Comparison of ENCODE assay signal across 30 mouse cellular contexts in the genomic region with DNA sequence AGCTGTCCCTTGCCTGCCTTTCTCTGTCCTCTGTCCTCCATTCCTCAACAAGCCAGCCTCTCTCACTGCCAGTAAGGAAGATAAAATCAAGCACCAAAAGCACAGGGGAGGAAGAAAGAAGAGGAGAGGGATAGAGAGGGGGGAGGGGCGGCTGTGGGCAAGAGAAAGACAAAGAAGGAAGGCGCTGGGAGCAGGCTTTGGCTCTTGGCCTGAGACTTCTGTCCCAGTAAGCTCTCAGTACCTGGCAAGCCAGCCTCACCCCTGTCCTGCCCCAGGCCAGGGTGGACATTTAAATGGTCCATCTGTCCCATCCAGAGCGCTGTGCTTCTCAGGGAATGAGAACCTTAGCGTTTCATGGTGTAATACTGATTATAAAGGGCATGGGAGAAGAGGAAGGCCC. TPM values are rescaled to one million over a fixed set of nuclear protein-coding genes. Genes with fewer than 3 reads are reported as not detected.
A peak's percentile ranks its signal among the peaks of the same experiment; 100 is the strongest.
DNase-seq lines count a peak whose midpoint lies in the region; ATAC-seq lines count a peak whose summit lies in the region.
"Had no signal": no experiment of that assay in that cellular context is flagged by ENCODE, and none has a peak within 500 bp of the region (broad histone marks: within the 10 kb centered on the region; RNA-seq: fewer than 3 reads in every experiment).

No protein-coding gene starts in this region.

- no peaks in the 10 kb centered on the region; the same call in 1 of the 2 replicates for H3K4me1 ChIP-seq in forebrain, embryonic 11.5 days (replicated peaks; ENCODE audit: control insufficient read depth, insufficient read depth, low read length)
- peaks cover 24% of the 10 kb centered on the region for H3K4me1 ChIP-seq in forebrain, embryonic 12.5 days
- peaks cover 20% of the 10 kb centered on the region for H3K4me1 ChIP-seq in hindbrain, embryonic 13.5 days (replicated peaks)
- H3K4me1 ChIP-seq in hindbrain, embryonic 16.5 days (ENCODE audit: control insufficient read depth, insufficient read depth, low read depth, low read length) = peaks cover 11% of the 10 kb centered on the region
- H3K4me1 ChIP-seq: liver, embryonic 12.5 days had no signal

- no peaks in the 10 kb centered on the region for H3K9me3 ChIP-seq in forebrain, embryonic 11.5 days (ENCODE audit: control insufficient read depth, low read length)
- no peaks in the 10 kb centered on the region for H3K9me3 ChIP-seq in forebrain, embryonic 12.5 days
- H3K9me3 ChIP-seq in hindbrain, embryonic 13.5 days = no peaks in the 10 kb centered on the region
- no peaks in the 10 kb centered on the region for H3K9me3 ChIP-seq in hindbrain, embryonic 16.5 days (ENCODE audit: control insufficient read depth, low read length)
- H3K9me3 ChIP-seq: embryonic facial prominence, embryonic 12.5 days; heart, embryonic 13.5 days; limb, embryonic 13.5 days; liver, embryonic 12.5 days; neural tube, embryonic 12.5 days had no signal

- DNase-seq in forebrain, embryonic 11.5 days (ENCODE audit: low spot score) = no peak
- DNase-seq in urinary bladder, postnatal 14 days (ENCODE audit: low spot score) = peak; percentile 55
- DNase-seq in urinary bladder, adult 18-20 months (ENCODE audit: low spot score in 2 of 2) = no peak
- DNase-seq in layer of hippocampus, postnatal 36 days = no peak
- DNase-seq: adrenal gland, adult 8-10 months; cerebellum, adult 18-20 months; cerebellum, postnatal 36 days; gastrocnemius, postnatal 14 days; heart, adult 11 months; kidney, adult 11 months; kidney, postnatal 4 days; lung, adult 18-20 months; lung, postnatal 10 days; thymus, postnatal 36 days had no signal

- H3K9ac ChIP-seq in forebrain, embryonic 11.5 days (ENCODE audit: low read length) = peak overlapping the region; percentile 27; the same call in 1 of the 2 replicates
- no peak overlapping the region for H3K9ac ChIP-seq in forebrain, embryonic 12.5 days
- H3K9ac ChIP-seq in hindbrain, embryonic 13.5 days = no peak overlapping the region; the same call in 1 of the 2 replicates
- H3K9ac ChIP-seq in hindbrain, embryonic 16.5 days (ENCODE audit: low read depth, low read length) = no peak overlapping the region
- H3K9ac ChIP-seq: embryonic facial prominence, embryonic 12.5 days; heart, embryonic 13.5 days; limb, embryonic 13.5 days; liver, embryonic 12.5 days; neural tube, embryonic 12.5 days had no signal

- no peaks in the 10 kb centered on the region for H3K36me3 ChIP-seq in forebrain, embryonic 11.5 days (ENCODE audit: control insufficient read depth, insufficient read depth, low read length)
- no peaks in the 10 kb centered on the region for H3K36me3 ChIP-seq in forebrain, embryonic 12.5 days (replicated peaks)
- no peaks in the 10 kb centered on the region for H3K36me3 ChIP-seq in hindbrain, embryonic 13.5 days
- no peaks in the 10 kb centered on the region for H3K36me3 ChIP-seq in hindbrain, embryonic 16.5 days (ENCODE audit: control insufficient read depth, insufficient read depth, low read length)
- H3K36me3 ChIP-seq: embryonic facial prominence, embryonic 12.5 days; heart, embryonic 13.5 days; limb, embryonic 13.5 days; liver, embryonic 12.5 days; neural tube, embryonic 12.5 days had no signal

- H3K27me3 ChIP-seq in forebrain, embryonic 11.5 days (ENCODE audit: control insufficient read depth, insufficient read depth, low read length) = no peaks in the 10 kb centered on the region
- H3K27me3 ChIP-seq in forebrain, embryonic 12.5 days = no peaks in the 10 kb centered on the region
- H3K27me3 ChIP-seq in hindbrain, embryonic 13.5 days = 0 out of 2 replicates have a peak, but pooled peaks cover 7% of the 10 kb centered on the region
- H3K27me3 ChIP-seq in hindbrain, embryonic 16.5 days (replicated peaks; ENCODE audit: control insufficient read depth, insufficient read depth, low read length) = no peaks in the 10 kb centered on the region
- H3K27me3 ChIP-seq: embryonic facial prominence, embryonic 12.5 days; heart, embryonic 13.5 days; limb, embryonic 13.5 days; liver, embryonic 12.5 days; neural tube, embryonic 12.5 days had no signal

- H3K4me3 ChIP-seq in forebrain, embryonic 11.5 days (ENCODE audit: low read depth, low read length) = no peak overlapping the region
- no peak overlapping the region for H3K4me3 ChIP-seq in forebrain, embryonic 12.5 days (replicated peaks)
- H3K4me3 ChIP-seq in hindbrain, embryonic 13.5 days = no peak overlapping the region
- H3K4me3 ChIP-seq in hindbrain, embryonic 16.5 days (ENCODE audit: low read length) = no peak overlapping the region
- H3K4me3 ChIP-seq: embryonic facial prominence, embryonic 12.5 days; heart, embryonic 13.5 days; limb, embryonic 13.5 days; liver, embryonic 12.5 days; neural tube, embryonic 12.5 days had no signal

- WGBS in forebrain, embryonic 11.5 days = 29% methylated on average over 4 of the region's 4 CpGs
- 48% methylated on average over 3 of the region's 4 CpGs for WGBS in forebrain, embryonic 12.5 days
- 35% methylated on average over 4 of the region's 4 CpGs for WGBS in hindbrain, embryonic 13.5 days
- 48% methylated on average over 4 of the region's 4 CpGs for WGBS in hindbrain, embryonic 16.5 days

- no peak for ATAC-seq in forebrain, embryonic 11.5 days (replicated peaks; ENCODE audit: low FRiP score)
- no peak for ATAC-seq in forebrain, embryonic 12.5 days (ENCODE audit: low FRiP score)
- no peak for ATAC-seq in hindbrain, embryonic 13.5 days (ENCODE audit: low FRiP score)
- no peak for ATAC-seq in hindbrain, embryonic 16.5 days
- ATAC-seq: forebrain, embryonic 16.5 days; liver, embryonic 12.5 days had no signal

- no peak overlapping the region for H3K4me2 ChIP-seq in forebrain, embryonic 11.5 days (ENCODE audit: low read depth, low read length, severe bottlenecking)
- H3K4me2 ChIP-seq in forebrain, embryonic 12.5 days = no peak overlapping the region
- H3K4me2 ChIP-seq in hindbrain, embryonic 13.5 days = no peak overlapping the region
- H3K4me2 ChIP-seq in hindbrain, embryonic 16.5 days (ENCODE audit: low read length) = no peak overlapping the region
- H3K4me2 ChIP-seq: embryonic facial prominence, embryonic 12.5 days; heart, embryonic 13.5 days; limb, embryonic 13.5 days; liver, embryonic 12.5 days; neural tube, embryonic 12.5 days had no signal

- no peak overlapping the region for H3K27ac ChIP-seq in forebrain, embryonic 11.5 days (ENCODE audit: low read depth, low read length)
- H3K27ac ChIP-seq in forebrain, embryonic 12.5 days = no peak overlapping the region
- H3K27ac ChIP-seq in hindbrain, embryonic 13.5 days = 0 out of 2 replicates have a peak overlapping the region, but pooled peaks have one; percentile 30
- no peak overlapping the region; the same call in 1 of the 2 replicates for H3K27ac ChIP-seq in hindbrain, embryonic 16.5 days (ENCODE audit: low read depth, low read length)
- H3K27ac ChIP-seq: embryonic facial prominence, embryonic 12.5 days; heart, embryonic 13.5 days; limb, embryonic 13.5 days; liver, embryonic 12.5 days; neural tube, embryonic 12.5 days had no signal

RNA-seq across cellular contexts. Expression of a gene that starts 9.2 kb away (rescaled TPM):
- 0.09 TPM in 1 of 2 replicates, not detected in the other for polyA plus RNA-seq in forebrain, embryonic 11.5 days (2014; fragmentation: Nextera tagmentation; extraction: Ambion mirVana)
- 0.09 TPM in 1 of 2 replicates, not detected in the other for polyA plus RNA-seq in forebrain, embryonic 12.5 days (2016; fragmentation: Nextera tagmentation; extraction: Ambion mirVana)
- not detected in 2 replicates for polyA plus RNA-seq in hindbrain, embryonic 13.5 days (2015; fragmentation: Nextera tagmentation; extraction: Ambion mirVana)
- 0.07 and 0.10 TPM in 2 replicates for polyA plus RNA-seq in hindbrain, embryonic 16.5 days (2015; fragmentation: Nextera tagmentation; extraction: Ambion mirVana)
- not detected for total RNA-seq in layer of hippocampus, postnatal 36 days (2021)
- total RNA-seq: gastrocnemius, postnatal 14 days; heart, postnatal 25 days; left cerebral cortex, adult 18-20 months; left cerebral cortex, postnatal 25 days; megakaryocyte progenitor cell, adult 5-6 weeks; MEL; monocyte, adult 5-6 weeks had no signal
- polyA plus RNA-seq: liver, embryonic 12.5 days; neural tube, embryonic 12.5 days; spleen, adult 2 months had no signal
